Mouse (Mus musculus) midbrain, embryonic 11.5 days (tissue): ENCODE measurements around the gene Acmsd. TPM values are rescaled to one million over a fixed set of nuclear protein-coding genes. Genes with fewer than 3 reads are reported as not detected.

ENCODE experiments used
- ATAC-seq: fragments of 200-750 bp; cut with Nextera tagmentation; 2 replicates; pipeline ENCODE4 v1.8.0; 2017; ENCODE audit warnings: moderate TSS enrichment, moderate library complexity; ENCODE audit not compliant: low FRiP score
- DNase-seq: peaks from one replicate; pipeline ENCODE4 v3.0.0; 2015; ENCODE audit warnings: low spot score; ENCODE audit errors: missing footprints
- H3K27ac ChIP-seq: fragments of 300-500 bp; sonication (generic); 2 replicates; pipeline ENCODE4 v1.5.1; 2014; ENCODE audit warnings: low read depth, low read length
- H3K27me3 ChIP-seq: fragments of 300-500 bp; sonication (generic); 2 replicates; pipeline ENCODE4 v1.6.1; 2014; ENCODE audit warnings: mild to moderate bottlenecking, low read length, moderate library complexity, mixed read lengths; ENCODE audit not compliant: control insufficient read depth, insufficient read depth
- H3K36me3 ChIP-seq: fragments of 300-500 bp; sonication (generic); 2 replicates; pipeline ENCODE4 v1.6.1; 2014; ENCODE audit warnings: mild to moderate bottlenecking, low read length, moderate library complexity, mixed read lengths; ENCODE audit not compliant: control insufficient read depth, insufficient read depth
- H3K4me1 ChIP-seq: fragments of 300-500 bp; sonication (generic); 2 replicates; pipeline ENCODE4 v1.6.1; 2014; ENCODE audit warnings: low read length; ENCODE audit not compliant: control insufficient read depth, insufficient read depth
- H3K4me2 ChIP-seq: fragments of 300-500 bp; sonication (generic); 2 replicates; pipeline ENCODE4 v1.6.1; 2014; ENCODE audit warnings: mild to moderate bottlenecking, moderate library complexity
- H3K4me3 ChIP-seq: fragments of 300-500 bp; sonication (generic); 2 replicates; pipeline ENCODE4 v1.5.1; 2014; ENCODE audit warnings: low read depth, low read length
- H3K9ac ChIP-seq: fragments of 300-500 bp; sonication (generic); 2 replicates; pipeline ENCODE4 v1.6.1; 2014; ENCODE audit warnings: low read length
- H3K9me3 ChIP-seq: fragments of 300-500 bp; sonication (generic); 2 replicates; pipeline ENCODE4 v1.6.1; 2016; ENCODE audit warnings: low read length; ENCODE audit not compliant: control insufficient read depth
- WGBS: fragments of 180-500 bp; shearing (Covaris S2); extraction: QIAGEN DNeasy Blood & Tissue Kit; methylation state at CpG from one replicate; pipeline ENCODE4 v1.1.7; 2014; 5-methylcytosine and 5-hydroxymethylcytosine counted together
- polyA plus RNA-seq: library from polyadenylated mRNA; unstranded; fragments of >200 nt; fragmentation: Nextera tagmentation; extraction: Ambion mirVana; gene quantifications from 2 replicates; pipeline ENCODE4 v1.2.1, GENCODE M21; 2014

Gene Acmsd
- polyA plus RNA-seq, result 0.12 and 0.50 TPM in 2 replicates

GRCm38 (mm10) chr1:127729096-127729495 lies at the start of gene Acmsd:
Gene Acmsd, plus strand, starts transcription at chr1:127729413.
- no peak within 1 kb of the TSS for H3K4me3 ChIP-seq
- H3K36me3 ChIP-seq, result no peaks in the 10 kb centered on the region
- no peak within 1 kb of the TSS for H3K9ac ChIP-seq
- no peak within 1 kb of the TSS for H3K27ac ChIP-seq
- ATAC-seq, result no peak
- no peak for DNase-seq
- H3K9me3 ChIP-seq, result no peaks in the 10 kb centered on the region
- 99% methylated on average over 4 of the region's 4 CpGs for WGBS
- H3K27me3 ChIP-seq, result no peaks in the 10 kb centered on the region
- no peak within 1 kb of the TSS for H3K4me2 ChIP-seq
- no peaks in the 10 kb centered on the region for H3K4me1 ChIP-seq

GRCm38 (mm10) chr1:127679498-127680133 lies 49.6 kb upstream of the Acmsd start, which contains the start of gene Tmem163:
Gene Tmem163, minus strand, starts transcription at chr1:127679548.
- Histone ChIP-seq H3K27me3 (peaks cover 43% of the 10 kb centered on the region), H3K4me1 (peaks cover 6% of the 10 kb centered on the region), H3K36me3 (no peaks in the 10 kb centered on the region), H3K4me3 (peak within 1 kb of the TSS; percentile 65), H3K9ac (peak within 1 kb of the TSS; percentile 66; the same call in 1 of the 2 replicates), H3K27ac (peak within 1 kb of the TSS; percentile 25; the same call in 1 of the 2 replicates), H3K9me3 (no peaks in the 10 kb centered on the region; the same call in 1 of the 2 replicates), H3K4me2 (peak within 1 kb of the TSS; percentile 79)
- DNase-seq (peak; percentile 93), ATAC-seq (peak; percentile 6; the same call in 1 of the 2 replicates)
- 6% methylated on average over 18 of the region's 18 CpGs for WGBS

- Histone ChIP-seq H3K4me3 (no peak overlapping the region), H3K36me3 (no peaks in the 10 kb centered on the region), H3K9me3 (no peaks in the 10 kb centered on the region), H3K4me2 (no peak overlapping the region), H3K27ac (no peak overlapping the region), H3K4me1 (no peaks in the 10 kb centered on the region), H3K27me3 (no peaks in the 10 kb centered on the region), H3K9ac (no peak overlapping the region)
- DNase-seq (no peak), ATAC-seq (no peak)
- WGBS, result 32% methylated on average over 2 of the region's 2 CpGs
Observed at GRCm38 (mm10) chr1:127696533-127696932, 32.7 kb upstream of the Acmsd start.

GRCm38 (mm10) chr1:127702187-127702586 lies 27.0 kb upstream of the Acmsd start:
- Histone ChIP-seq H3K4me2 (no peak overlapping the region), H3K9ac (no peak overlapping the region), H3K4me1 (no peaks in the 10 kb centered on the region), H3K27ac (no peak overlapping the region), H3K36me3 (no peaks in the 10 kb centered on the region), H3K9me3 (no peaks in the 10 kb centered on the region), H3K27me3 (no peaks in the 10 kb centered on the region), H3K4me3 (no peak overlapping the region)
- ATAC-seq, result no peak
- WGBS, result 77% methylated on average over 1 of the region's 1 CpGs
- no peak for DNase-seq

GRCm38 (mm10) chr1:127706269-127706668 lies 22.9 kb upstream of the Acmsd start:
- H3K4me1 ChIP-seq, result no peaks in the 10 kb centered on the region
- H3K27me3 ChIP-seq, result no peaks in the 10 kb centered on the region
- no peak for ATAC-seq
- H3K27ac ChIP-seq, result no peak overlapping the region
- H3K4me2 ChIP-seq, result no peak overlapping the region
- H3K36me3 ChIP-seq, result no peaks in the 10 kb centered on the region
- no peak overlapping the region for H3K4me3 ChIP-seq
- 72% methylated on average over 5 of the region's 5 CpGs for WGBS
- H3K9me3 ChIP-seq, result no peaks in the 10 kb centered on the region
- DNase-seq, result no peak
- H3K9ac ChIP-seq, result no peak overlapping the region

- Histone ChIP-seq H3K9me3 (no peaks in the 10 kb centered on the region), H3K4me1 (no peaks in the 10 kb centered on the region), H3K27me3 (no peaks in the 10 kb centered on the region), H3K9ac (no peak overlapping the region), H3K4me2 (no peak overlapping the region), H3K4me3 (no peak overlapping the region), H3K27ac (no peak overlapping the region), H3K36me3 (no peaks in the 10 kb centered on the region)
- no peak for DNase-seq
- 92% methylated on average over 8 of the region's 8 CpGs for WGBS
- no peak for ATAC-seq
Observed at GRCm38 (mm10) chr1:127716441-127716840, 12.8 kb upstream of the Acmsd start.

- no peaks in the 10 kb centered on the region for H3K27me3 ChIP-seq
- no peak overlapping the region for H3K4me3 ChIP-seq
- H3K4me1 ChIP-seq, result no peaks in the 10 kb centered on the region
- H3K9me3 ChIP-seq, result no peaks in the 10 kb centered on the region
- H3K9ac ChIP-seq, result no peak overlapping the region
- no peak for DNase-seq
- WGBS, result 94% methylated on average over 1 of the region's 1 CpGs
- no peak overlapping the region for H3K4me2 ChIP-seq
- H3K27ac ChIP-seq, result no peak overlapping the region
- H3K36me3 ChIP-seq, result no peaks in the 10 kb centered on the region
- no peak for ATAC-seq
Observed at GRCm38 (mm10) chr1:127718290-127718689, 10.9 kb upstream of the Acmsd start.

GRCm38 (mm10) chr1:127723596-127723995 lies 5.6 kb upstream of the Acmsd start:
- ATAC-seq, result no peak
- Histone ChIP-seq H3K9ac (no peak overlapping the region), H3K4me1 (no peaks in the 10 kb centered on the region), H3K4me3 (no peak overlapping the region), H3K4me2 (no peak overlapping the region), H3K36me3 (no peaks in the 10 kb centered on the region), H3K27ac (no peak overlapping the region), H3K9me3 (no peaks in the 10 kb centered on the region), H3K27me3 (no peaks in the 10 kb centered on the region)
- WGBS, result 74% methylated on average over 2 of the region's 2 CpGs
- DNase-seq, result no peak

- 58% methylated on average over 3 of the region's 3 CpGs for WGBS
- Histone ChIP-seq H3K36me3 (no peaks in the 10 kb centered on the region), H3K4me3 (no peak overlapping the region), H3K27me3 (no peaks in the 10 kb centered on the region), H3K4me2 (no peak overlapping the region), H3K27ac (no peak overlapping the region), H3K9ac (no peak overlapping the region), H3K9me3 (no peaks in the 10 kb centered on the region), H3K4me1 (no peaks in the 10 kb centered on the region)
- ATAC-seq (no peak), DNase-seq (no peak)
Observed at GRCm38 (mm10) chr1:127731086-127731485, 1.9 kb downstream of the Acmsd start.
